Mouse (Mus musculus): Measurements from ENCODE around the gene Arih2.

DNA sequence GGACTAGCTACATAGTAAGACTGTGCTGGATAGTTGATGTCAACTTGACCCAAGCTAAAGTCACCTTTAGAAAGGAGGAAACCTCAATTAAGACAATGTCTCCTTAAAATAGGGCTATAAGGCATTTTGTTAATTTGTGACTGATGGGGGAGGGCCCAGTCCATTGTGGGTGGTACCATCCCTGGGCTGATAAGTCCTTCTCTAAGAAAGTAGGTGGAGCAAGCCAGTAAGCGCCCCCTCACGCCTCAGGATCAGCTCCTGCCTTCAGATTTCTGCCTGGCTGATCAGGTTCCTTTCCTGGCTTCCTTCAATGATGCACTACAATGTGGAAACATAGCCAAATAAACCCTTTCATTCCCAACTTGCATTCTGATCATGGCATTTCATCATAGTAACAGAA, 13.8 kb downstream of the Arih2 start:
- TF ChIP-seq CTCF (IDR thresholded peaks at IDR 0.05; ENCODE audit: low read depth) (no peak), EP300 (IDR thresholded peaks at IDR 0.05; ENCODE audit: low read depth) (no peak)
